Mouse (Mus musculus): ENCODE measurements around the gene Secisbp2.
"Not testable (repeated sequence)": the region's sequence is repeated elsewhere in the genome, so short reads cannot be mapped to it uniquely, and the experiment has no call there.

The Secisbp2 gene

GRCm38 (mm10) chr13:51643924-51644828, 7.3 kb upstream of the Secisbp2 start:
- peak; percentile 36 for DNase-seq (ENCODE audit: extremely low read depth, low read depth)

GRCm38 (mm10) chr13:51644829-51645789, 6.4 kb upstream of the Secisbp2 start, which contains the start of gene Cks2:
Gene Cks2, plus strand, starts transcription at chr13:51645232.
- peak; percentile 100 for DNase-seq (ENCODE audit: extremely low read depth, low read depth)

- peak; percentile 55 for DNase-seq (ENCODE audit: extremely low read depth, low read depth)
Observed at GRCm38 (mm10) chr13:51645872-51646271, 5.6 kb upstream of the Secisbp2 start.

- DNase-seq (ENCODE audit: extremely low read depth, low read depth): no peak
Observed at GRCm38 (mm10) chr13:51646362-51647027, 5.0 kb upstream of the Secisbp2 start.

- no peak for DNase-seq (ENCODE audit: extremely low read depth, low read depth)
Observed at GRCm38 (mm10) chr13:51647770-51648169, 3.7 kb upstream of the Secisbp2 start.

GRCm38 (mm10) chr13:51648237-51648636, 3.3 kb upstream of the Secisbp2 start:
- peak; percentile 57 for DNase-seq (ENCODE audit: extremely low read depth, low read depth)

DNA sequence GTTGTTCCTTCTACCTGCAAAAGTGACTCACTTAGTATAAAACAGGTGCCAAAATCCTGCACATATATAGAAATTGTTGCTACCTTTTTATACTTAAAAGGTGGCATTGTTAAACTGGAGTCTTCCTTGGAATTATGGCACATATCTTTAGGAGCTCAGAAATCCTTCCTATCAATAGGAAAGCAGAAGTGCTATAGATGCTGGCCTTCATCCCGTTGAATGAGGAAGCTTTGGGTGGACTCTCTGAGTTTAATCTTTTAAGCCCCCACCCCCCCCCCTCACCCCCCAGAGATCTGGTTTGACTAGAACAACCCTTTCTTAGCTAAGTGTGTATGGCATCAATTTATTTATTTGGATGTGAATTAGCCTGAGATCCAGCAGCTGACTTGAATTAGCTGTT, 1.8 kb upstream of the Secisbp2 start:
- DNase-seq (ENCODE audit: extremely low read depth, low read depth): peak; percentile 51

GRCm38 (mm10) chr13:51653159-51653558, 1.7 kb downstream of the Secisbp2 start:
- no peak for DNase-seq (ENCODE audit: extremely low read depth, low read depth)

DNA sequence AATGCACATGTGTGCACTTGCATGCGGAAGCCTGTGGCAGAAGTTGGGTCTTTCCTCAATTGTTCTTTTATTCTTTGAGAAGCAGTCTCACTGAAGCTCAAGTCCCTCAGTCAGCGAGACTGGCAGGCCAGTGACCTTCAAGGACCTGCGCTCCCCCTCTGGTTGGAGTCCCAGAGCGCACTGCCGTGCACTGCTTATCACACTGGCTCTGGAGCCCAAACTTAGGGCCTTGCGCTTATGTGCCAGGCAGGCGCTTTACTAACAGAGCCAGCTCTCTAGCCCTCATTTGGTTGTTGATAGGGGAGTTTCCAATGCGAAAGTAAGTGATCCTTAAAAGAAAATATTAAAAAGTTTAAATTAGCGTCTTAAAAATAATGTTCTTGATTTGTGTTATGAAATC, 2.5 kb downstream of the Secisbp2 start:
- no peak for DNase-seq (ENCODE audit: extremely low read depth, low read depth)

GRCm38 (mm10) chr13:51656516-51657235, 5.2 kb downstream of the Secisbp2 start:
- DNase-seq (ENCODE audit: extremely low read depth, low read depth): no peak

DNA sequence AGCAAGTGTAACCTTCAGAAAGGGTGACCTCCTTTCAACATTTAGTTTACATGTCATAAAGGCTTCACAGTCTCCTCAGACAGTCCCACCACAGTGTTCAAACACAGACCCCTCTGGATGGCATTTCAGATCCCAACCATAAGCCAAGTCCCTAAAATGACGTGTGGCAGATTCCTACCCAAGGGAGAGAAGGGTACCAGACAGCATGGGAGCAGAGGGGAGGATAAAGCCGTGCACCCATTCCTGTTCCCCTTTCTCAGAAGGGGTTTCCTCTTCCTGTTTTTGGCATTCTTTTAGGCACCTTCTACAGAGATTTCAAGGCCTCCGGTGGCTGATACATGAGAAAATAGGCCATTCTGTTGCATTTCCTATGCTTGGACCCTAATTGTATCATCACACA, 6.6 kb downstream of the Secisbp2 start:
- no peak for DNase-seq (ENCODE audit: extremely low read depth, low read depth)

GRCm38 (mm10) chr13:51659573-51659972, 8.1 kb downstream of the Secisbp2 start:
- DNase-seq (ENCODE audit: extremely low read depth, low read depth): no peak

DNA sequence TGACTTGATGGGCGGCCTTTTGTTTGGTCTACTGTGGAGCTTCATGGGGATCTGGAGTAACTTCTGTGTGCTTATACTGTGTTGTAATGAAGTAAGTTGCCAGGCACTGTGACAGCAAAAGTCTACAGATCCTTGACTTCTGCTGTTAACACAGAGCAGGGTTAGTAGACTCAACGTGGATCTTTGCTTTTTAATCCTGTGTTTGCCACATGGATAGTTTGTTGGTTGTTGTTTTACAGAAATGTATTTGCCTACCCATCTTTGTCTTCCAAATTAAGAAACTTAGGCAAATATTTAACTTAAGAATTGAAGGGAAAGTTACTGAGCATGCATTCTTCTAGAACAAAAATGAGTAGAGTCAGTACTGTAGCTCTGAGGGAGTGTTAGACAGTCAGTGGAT, 12.1 kb downstream of the Secisbp2 start:
- DNase-seq (ENCODE audit: extremely low read depth, low read depth): no peak

DNA sequence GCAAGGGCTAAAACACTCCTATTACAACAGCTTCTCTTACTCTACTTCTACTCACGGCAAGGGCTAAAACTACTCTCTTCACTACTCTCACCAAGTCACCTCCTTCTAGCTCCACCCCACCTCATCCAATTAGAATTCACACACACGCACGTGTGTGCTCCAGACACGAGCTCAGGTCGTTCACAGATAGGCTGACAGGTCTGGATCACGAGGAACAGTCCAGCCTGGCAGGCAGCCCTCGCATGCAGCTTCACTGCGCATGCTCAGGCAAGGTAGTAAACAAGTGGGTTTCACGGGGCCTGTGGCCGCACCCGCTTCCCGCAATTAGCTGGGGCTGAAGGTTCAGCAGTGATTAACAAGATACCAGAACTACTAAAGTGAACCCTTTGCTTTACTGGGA, 16.7 kb downstream of the Secisbp2 start:
- DNase-seq (ENCODE audit: extremely low read depth, low read depth): not testable (repeated sequence)

DNA sequence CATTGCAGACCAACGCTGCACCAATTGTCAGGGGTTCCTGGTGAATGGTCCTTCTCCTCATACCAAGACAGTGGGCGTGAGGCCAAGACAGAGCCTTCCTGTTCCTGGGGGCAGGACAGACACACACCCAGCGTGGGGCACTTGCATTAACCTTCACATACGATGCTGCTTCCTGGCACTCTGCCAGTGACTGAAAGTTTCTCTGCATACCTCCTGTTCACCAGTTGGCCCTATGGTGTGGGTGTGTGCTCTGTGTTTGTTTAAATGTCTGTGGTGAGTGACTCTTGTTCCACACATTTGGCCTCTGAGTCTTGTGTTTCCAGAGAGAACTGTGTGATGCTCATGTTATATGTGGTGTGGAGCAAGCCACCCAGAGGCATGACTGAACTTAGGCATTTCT, 25.1 kb downstream of the Secisbp2 start:
- DNase-seq (ENCODE audit: extremely low read depth, low read depth): no peak

DNA sequence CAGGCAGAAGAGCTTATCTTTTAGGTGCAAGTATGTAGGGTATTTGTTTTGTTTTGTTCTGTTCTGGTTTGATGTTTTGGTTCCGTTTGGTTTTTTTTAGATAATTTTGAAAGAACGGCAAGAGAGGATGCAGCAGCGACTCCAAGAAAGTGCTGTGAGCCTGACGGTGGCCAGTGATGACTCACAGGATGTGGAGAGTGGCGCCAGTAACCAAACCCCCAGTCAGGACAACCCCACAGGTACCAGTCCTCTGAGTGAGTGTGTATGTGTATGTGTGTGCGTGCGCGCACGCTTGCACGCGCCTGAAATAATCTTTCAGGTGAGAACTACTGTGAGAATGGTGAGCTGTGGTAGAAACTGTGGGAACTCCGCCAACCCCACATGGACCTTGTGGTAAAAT, 25.5 kb downstream of the Secisbp2 start:
- no peak for DNase-seq (ENCODE audit: extremely low read depth, low read depth)

- peak; percentile 54 for DNase-seq (ENCODE audit: extremely low read depth, low read depth)
Observed at GRCm38 (mm10) chr13:51677630-51678185, 26.2 kb downstream of the Secisbp2 start.

DNA sequence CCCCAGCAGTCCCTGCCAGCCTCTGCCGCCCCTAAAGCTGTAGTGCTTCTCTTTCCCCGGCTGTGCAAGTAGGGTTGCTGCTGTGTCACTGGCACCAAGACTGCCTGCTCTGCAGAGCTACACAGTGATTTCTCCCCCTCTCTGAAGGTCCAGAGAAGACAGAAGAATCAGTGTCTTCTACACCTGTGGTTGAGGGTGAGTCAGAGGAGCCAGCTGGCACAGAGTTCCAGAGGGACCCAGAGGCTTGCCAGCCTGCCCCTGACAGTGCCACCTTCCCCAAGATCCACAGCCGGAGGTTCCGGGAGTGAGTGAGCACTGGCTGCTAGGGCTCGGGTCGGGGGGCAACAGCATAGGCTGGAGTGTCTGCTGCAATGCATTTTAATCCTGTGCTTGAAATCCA, 27.2 kb downstream of the Secisbp2 start:
- no peak for DNase-seq (ENCODE audit: extremely low read depth, low read depth)

GRCm38 (mm10) chr13:51679332-51679731, 27.8 kb downstream of the Secisbp2 start:
- no peak for DNase-seq (ENCODE audit: extremely low read depth, low read depth)

- DNase-seq (ENCODE audit: extremely low read depth, low read depth): no peak
Observed at GRCm38 (mm10) chr13:51681076-51681475, 29.6 kb downstream of the Secisbp2 start.
